Mouse (Mus musculus) Muller cell, postnatal 12 days (primary cell): ENCODE results near the gene Atp7b.

ENCODE experiments used
- DNase-seq: peaks from one replicate; pipeline ENCODE4 v3.0.0-alpha.2; 2015; ENCODE audit errors: inconsistent ontology term

Gene Atp7b

DNA sequence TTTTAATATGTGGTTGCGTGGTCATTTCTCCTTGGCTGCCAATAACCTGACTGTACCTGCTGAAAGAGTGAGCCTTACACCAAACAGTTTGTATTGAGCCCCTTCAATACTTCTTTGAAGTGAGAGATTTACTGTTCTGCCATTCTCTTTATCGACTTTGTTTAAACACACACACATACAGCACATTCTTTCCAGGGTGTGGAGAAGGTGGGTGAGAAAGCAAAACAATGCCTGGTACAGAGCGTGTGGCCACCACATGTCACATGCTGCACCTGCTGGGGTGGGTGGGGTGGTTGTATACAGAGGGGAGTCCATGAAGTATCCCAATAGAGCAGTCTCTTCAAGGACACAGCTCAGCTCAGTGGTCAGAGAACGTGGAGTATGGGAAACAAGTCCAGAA lies 34.9 kb downstream of the Atp7b start:
- DNase-seq = no peak

DNA sequence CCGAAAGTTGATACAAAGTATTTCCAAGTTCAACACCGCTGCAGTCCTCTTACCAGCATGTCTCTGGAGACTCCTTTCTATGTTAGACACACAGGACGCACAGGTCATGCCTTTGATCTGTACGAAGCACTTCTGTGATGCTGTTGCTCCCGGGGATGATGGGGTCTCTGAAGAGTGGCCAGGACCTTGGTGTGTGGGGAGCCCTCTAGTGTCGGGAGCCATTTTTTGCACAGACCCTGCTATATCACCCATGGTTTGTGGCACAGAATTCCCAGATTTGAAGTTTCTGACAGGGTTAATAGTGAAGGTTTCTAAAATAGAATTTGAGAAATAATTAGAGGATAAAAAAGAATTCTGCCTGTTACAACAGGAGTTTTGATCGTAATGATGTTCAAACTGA lies 37.9 kb downstream of the Atp7b start:
- DNase-seq = no peak

DNA sequence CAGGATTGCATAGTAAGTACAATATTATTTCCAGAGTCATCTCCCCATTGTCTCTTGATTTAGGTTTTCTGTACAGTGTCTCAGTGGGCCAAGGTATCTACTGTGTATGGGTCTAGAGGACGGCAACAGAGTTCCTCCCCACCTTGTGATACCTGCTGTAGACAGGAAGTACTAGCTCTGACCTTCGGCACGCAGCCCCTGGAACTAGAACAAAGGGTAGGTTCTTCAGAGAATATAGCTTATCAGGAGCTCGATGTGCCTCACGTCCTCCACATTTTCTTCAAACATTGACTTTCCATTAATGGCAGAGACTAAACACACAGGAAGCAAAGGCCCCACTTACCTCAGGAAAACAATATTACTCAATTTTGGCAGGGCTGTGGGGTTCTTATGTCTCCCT lies 40.6 kb downstream of the Atp7b start:
- no peak for DNase-seq

DNA sequence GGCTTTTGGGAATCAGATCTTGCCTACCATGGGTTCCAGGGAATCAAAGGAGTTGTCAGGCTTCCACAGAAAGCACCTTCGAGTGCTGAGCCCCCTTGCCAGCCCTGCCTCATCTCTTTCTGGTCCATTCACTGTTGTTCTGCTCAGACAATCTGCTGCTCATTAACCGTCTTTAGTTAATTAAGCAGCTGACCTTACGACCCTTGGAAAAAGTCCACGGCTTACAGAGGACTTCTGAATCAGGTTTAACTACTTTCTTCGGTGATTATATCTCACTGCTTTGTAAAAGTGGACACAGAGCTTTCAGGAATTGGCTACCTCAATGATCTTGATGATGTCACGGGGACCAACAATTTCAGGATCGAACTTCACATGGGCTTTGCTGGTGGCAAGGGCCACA lies 42.4 kb downstream of the Atp7b start:
- no peak for DNase-seq

DNA sequence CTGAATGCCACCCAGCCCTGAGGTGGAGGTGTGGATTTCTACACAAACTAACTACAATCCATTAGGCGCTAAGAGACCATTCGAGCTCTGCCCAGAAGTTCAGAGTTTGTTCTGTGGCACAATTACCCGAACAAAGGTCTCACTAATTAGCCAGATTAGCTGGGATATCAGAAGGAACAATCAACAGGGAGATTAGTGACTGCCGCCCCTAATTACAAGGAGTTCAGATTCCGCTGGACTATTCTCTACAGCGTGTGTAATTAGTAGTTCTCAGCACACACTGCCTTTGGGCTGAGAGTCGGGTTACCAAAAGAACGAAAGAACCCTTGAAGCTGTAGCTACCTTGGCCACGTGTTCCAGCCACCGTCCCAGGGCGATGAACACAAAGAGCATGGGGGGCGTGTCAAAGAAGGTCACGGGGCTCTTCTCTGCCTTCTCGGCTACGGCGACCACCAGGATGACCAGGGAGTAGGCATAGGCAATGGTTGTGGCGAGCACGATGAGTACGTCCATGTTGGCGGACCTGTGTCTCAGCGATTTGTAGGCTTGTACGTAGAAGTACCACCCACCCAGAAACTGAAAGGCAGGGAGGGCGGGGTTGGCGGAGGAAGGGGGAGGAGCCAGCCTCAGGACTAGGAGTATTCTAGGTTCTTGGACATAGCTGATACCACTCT lies 46.9 kb downstream of the Atp7b start:
- DNase-seq = peak; percentile 42

DNA sequence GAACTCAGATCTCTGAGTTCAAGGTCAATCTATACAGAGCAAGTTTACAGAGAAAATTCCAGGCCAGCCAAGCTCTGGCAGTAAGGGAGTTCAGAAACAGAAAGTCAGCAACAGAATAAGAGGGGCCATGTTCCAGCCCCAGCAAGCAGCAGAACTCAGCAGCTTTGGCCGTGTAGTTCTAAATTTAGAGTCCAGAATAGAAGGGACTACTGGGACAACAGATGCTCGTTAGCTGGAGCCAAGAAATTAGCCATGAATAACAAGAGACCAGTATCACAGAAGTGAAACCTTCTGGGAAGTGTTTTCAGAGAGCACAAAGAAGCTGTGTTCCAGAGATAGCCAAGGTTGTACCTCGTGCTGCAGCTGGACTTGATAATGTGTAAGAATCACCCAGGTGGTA lies 50.7 kb downstream of the Atp7b start:
- peak; percentile 16 for DNase-seq

DNA sequence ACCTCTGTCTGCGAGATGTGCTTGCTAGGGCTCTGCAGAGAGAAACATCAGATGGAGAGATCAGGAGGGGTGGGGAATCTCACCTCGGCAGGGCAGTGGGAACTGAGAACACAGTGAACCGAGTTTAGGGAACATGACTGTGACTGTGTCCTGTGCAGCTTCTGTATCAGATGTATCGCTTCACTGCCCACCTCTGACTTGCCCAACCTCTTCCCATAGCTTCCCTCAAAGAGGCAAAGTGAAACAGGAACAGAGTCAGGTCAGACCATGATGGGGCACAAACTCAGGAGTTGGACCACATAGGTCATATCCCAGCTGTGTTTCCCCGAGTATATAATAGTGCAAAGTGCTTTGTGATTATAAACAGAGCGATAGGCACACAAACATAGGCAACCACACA lies 53.7 kb downstream of the Atp7b start:
- no peak for DNase-seq

DNA sequence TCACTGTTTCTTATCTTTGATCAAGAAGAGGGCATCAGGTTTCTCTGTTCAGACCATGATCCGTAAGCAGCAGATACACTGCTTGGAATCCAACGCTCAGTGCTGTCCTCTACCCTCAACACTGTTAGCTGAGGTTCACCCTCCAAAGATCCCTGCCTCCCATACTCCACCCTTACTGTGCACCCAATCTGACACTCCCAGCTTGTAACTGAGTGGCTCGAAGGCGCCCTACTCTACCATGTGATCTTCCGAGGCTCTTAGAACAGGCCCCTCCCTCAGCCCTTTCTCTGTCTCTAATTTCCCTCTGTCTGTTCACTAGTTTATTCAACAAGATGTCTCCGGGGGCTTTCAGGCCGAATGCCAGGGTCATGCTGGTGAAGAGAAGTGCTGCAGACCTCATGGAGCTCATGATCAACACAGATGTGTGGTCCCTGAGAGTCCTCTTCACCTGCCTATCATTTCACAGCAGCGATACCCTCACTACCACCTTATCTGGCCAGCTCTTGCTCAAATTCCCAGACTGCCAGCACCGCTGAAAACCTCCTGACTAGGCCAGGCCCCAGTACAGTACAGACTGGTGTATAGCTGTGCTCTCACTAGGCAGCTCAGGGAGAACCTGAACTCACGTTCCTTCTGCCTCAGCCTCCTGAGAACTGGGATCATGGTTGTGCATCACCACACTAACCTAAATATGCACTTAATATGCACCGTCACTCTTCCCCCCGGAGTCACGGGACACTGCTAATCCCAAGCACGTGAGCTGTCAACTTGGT lies 55.2 kb downstream of the Atp7b start:
- no peak for DNase-seq

DNA sequence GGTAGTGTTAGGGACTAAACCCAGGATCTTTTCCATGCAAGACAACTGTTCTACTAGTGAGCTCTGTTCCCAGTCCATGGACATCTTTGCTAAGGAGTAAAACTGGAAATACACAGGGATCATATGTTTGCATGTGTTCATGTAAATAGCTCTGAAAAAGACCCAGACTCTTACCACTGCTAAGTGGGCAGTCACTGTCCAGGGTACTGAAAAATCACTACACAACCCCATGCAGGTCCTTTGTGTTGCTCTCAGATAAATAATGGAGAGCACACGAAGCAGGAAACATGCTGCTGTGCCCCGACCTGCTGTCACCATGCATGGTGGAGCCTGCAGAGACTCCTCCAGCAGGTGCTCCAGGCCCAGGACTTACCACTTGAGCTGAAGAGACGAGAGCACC lies 64.9 kb downstream of the Atp7b start:
- no peak for DNase-seq

DNA sequence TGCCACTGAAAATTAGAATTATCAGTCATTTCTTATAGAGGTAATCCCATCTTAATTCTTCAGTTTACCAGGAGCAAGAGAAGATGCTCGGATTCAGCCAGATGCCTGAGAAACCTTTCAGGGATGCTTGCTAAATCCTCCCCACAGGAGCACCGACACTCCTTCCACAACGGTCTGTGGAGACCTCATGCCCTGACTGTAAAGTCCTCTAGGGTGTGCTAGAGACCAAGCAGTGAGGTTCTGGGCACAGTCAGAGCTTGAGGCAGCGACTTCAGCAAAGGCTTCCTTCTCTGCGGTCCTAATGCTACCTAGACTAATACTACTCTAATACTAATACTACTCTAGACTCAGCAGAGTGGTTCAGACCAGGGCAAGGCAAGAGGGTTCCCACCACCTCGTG lies 67.9 kb downstream of the Atp7b start:
- peak; percentile 38 for DNase-seq

DNA sequence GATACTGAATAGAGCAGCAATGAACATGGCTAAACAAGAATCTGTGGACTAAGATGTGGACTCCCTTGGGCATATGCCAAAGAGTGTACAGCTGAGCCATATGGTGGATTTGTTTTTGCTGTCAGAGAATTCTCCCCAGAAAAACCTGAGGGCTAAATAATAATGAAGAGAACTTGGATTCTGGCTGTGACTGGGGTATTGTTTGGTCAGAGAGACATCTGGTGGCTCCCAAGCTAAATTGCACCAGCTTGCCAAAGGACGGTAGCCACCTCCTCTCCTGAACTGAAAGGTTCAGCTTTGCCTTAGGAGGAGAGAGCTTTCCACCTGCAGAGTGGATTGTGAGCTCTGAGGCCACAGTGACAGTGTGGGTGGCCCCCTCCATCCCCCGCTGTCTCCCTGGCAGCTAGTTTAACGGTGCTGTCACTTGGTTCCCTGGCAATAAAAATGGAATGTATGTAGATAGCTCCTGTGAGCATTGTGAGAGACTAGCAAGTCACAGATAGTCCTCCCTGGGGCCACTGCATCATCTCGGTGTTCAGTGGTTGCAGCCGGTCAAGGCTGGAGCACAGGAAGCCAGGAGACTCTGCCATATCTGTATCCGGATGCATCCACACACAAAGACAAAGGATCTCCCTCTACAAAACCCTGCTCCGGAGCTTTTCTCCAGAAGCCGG lies 78.3 kb downstream of the Atp7b start:
- DNase-seq = peak; percentile 22

DNA sequence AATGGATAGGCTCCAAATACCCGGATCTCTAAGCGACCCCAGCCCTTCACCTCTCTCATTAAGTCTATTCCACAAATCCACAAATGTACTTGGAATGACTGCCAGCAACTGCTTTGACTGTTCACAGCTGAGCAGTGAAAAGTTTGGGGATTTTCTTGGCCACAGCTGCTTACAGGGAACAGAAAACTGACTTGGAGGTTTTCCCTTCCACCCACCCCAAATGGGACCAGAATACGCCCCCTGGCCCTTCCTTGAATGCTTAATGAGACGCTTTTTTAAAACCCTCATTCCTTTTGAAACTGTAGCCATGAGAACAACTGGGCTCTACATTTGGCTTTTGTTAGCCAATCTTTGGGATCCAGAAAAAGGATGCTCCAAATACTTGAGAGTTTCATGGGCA lies 81.9 kb downstream of the Atp7b start:
- peak; percentile 59 for DNase-seq

DNA sequence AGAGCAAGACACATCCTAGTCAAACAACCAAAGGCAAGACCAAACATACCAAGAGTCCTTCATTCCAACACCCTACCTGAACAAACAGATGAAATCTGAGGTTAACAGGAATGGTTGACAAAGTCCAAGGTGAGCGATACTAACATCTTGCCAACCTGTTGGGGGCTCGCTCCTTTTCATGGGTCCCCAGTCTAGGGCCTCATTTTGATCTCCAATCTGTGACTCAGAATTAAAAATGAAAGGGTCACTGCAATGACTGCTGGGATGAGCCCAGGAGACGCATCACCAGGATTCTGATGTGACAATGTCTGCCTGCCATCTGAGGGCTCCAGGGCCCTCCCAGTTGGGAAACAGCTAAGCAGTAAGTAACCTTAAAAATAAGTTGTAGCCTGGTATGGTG lies 90.6 kb downstream of the Atp7b start, which contains the start of gene Ccdc70:
Ccdc70 (plus strand) TSS at position 301 of the 400 bp plus-strand sequence.
- DNase-seq = no peak

DNA sequence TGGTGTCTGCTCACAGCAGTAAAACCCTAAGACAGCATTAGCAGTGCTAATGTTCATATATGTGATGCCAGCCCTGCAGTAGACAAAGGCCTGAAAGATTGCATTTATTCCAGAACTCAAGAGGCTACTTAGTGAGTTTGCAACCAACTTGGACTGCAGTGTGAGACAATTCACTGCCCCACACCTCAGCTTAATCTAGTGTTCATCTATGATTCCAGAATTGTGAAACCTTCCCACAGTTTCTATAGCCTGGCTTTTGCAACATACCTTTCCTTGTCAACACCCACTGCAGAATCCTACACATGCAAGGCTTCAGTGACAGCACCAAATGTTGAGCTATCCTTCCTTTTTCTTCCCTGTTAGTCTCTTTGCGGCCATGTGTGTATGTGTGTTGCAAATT lies 93.5 kb downstream of the Atp7b start:
- DNase-seq = no peak

DNA sequence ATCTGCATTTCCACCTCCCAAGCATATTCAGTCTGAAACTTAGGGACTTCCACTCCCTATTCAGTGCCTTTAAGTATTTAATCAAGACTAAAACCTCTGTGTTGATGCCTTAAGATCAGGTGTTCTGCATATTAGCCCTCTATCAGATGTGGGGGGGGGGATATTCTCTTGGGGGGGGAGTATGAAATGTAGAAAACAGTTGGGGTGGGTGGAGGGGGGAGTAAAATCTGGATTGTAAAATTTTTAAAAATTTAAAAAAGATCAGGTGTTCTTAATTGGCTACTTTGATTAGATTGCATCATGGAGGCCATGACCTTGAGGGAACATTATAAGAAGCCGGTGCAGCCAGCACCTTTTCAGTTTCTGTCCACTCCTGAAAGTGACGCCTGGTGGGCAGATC lies 101.7 kb downstream of the Atp7b start, which contains the start of gene Fam90a1a:
Fam90a1a (plus strand) TSS at position 301 of the 400 bp plus-strand sequence.
- no peak for DNase-seq

DNA sequence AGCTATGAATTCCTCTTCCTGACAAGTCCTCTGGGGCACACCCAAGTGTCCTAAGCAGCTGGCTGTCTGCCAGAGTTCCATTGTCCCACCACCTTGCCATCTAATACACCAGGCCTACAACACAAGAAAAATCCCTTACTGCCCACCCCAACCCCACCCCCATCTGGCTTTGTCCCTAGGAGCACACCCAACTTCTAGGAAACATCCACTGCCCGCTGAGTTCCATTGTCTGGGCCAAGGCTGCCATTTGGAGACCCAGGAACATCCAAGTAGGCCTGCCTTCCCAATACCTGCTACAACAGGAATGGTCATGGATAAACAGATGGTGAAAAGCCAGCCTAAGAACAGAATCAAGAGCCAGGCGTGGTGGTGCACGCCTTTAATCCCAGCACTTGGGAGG lies 103.8 kb downstream of the Atp7b start:
- DNase-seq = no peak

DNA sequence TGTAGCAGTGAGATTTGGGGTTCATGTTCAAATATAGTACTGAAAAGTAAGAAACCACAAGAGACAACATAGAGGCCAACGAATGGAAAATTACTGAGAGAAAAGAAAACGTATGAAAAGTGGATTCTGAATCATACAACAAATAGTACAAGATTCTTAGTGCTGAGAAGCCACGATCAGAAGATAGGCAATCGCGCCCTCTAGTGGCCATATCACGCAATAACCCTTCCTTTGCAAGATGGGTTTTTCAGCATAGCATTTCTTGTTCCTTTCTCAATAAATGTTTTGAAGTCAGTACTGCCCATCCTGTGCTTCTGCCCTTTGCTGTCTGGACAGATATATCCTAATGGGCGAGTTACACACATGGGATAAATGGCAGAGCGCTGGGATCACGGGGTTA lies 104.8 kb downstream of the Atp7b start:
- peak; percentile 29 for DNase-seq

DNA sequence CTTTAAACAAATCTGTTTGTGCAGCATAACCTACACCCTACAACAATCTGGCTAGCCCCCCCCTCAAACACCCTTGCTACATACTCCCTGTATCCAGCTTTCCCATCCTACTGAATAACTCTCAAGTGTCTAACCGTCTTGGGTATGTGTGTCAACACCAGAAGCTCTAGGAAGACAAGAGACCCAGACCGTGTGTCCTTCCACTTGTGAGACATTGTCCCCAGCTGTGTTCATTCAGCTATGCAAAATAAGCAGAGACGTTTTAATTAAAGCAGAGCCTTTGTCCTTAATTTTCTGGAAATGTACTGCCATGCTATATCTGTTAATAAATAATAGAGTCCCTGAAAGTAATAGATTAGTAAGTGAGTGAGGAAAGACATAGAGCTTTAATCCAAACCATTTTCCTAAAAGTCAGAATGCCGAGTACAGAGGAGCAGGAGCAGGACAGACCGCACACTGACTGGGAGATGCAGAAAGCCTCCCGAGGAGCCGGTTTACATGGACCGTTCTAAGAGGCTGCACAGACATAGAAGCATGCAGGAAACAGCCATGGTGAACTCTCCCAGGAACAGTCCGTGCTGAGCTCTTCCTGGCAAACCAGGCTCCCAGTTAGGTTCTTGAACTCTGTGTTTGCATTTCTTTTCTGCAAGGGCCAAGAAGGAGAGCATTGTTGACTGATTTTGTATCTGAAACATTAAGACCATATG lies 112.6 kb downstream of the Atp7b start:
- DNase-seq = peak; percentile 31

DNA sequence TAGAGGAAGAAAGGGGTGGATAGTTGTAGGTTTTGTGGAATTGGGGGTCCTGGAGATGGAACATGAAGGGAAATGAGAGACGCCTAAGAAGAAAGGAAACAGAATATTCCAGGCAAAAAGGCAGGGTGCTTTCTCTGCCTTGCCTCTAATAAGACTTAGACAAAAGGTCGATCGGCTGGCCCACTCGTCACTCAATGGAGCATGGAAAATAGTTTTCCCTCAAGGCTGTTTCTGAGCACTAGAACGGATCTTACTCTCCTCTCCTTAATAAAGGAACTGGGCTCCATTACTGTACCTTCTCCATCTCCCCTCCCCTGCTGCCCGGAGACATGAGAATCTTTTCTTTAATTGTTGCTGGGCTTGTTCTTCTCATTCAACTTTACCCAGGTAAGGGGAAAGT lies 113.6 kb downstream of the Atp7b start, which contains the start of gene Defb13:
Defb13 (plus strand) TSS at position 301 of the 400 bp plus-strand sequence.
- no peak for DNase-seq
